Mouse (Mus musculus): ENCODE results near the gene AU022252. TPM values are rescaled to one million over a fixed set of nuclear protein-coding genes. Genes with fewer than 3 reads are reported as not detected.

The AU022252 gene
- polyA plus RNA-seq, 1 experiment from 2014 or later: 15.6 TPM

- WGBS: 71% methylated on average over 9 of the region's 9 CpGs
- no peak for ATAC-seq (ENCODE audit: low FRiP score, low TSS enrichment)
- H3K27ac ChIP-seq (replicated peaks): no peak overlapping the region
- H3K36me3 ChIP-seq (ENCODE audit: control insufficient read depth, insufficient read depth, low read length): peaks cover 5% of the 10 kb centered on the region; the same call in 1 of the 2 replicates
- H3K9ac ChIP-seq (ENCODE audit: low read length): no peak overlapping the region
- no peak overlapping the region for H3K4me2 ChIP-seq (replicated peaks; ENCODE audit: low read depth)
- H3K9me3 ChIP-seq (ENCODE audit: control insufficient read depth, low read length): no peaks in the 10 kb centered on the region
- no peak for DNase-seq (ENCODE audit: low spot score)
- no peak for TF ChIP-seq EP300 (optimal IDR thresholded peaks at IDR 0.05)
- no peak for TF ChIP-seq CTCF (IDR thresholded peaks at IDR 0.05; ENCODE audit: low read depth)
- H3K4me3 ChIP-seq (ENCODE audit: low read depth, low read length): no peak overlapping the region
- no peaks in the 10 kb centered on the region for H3K4me1 ChIP-seq (replicated peaks; ENCODE audit: control insufficient read depth, insufficient read depth)
- H3K27me3 ChIP-seq (ENCODE audit: control insufficient read depth, insufficient read depth, low read length): no peaks in the 10 kb centered on the region
Measured at GRCm38 (mm10) chr4:119245961-119246360, 13.4 kb upstream of the AU022252 start.

DNA sequence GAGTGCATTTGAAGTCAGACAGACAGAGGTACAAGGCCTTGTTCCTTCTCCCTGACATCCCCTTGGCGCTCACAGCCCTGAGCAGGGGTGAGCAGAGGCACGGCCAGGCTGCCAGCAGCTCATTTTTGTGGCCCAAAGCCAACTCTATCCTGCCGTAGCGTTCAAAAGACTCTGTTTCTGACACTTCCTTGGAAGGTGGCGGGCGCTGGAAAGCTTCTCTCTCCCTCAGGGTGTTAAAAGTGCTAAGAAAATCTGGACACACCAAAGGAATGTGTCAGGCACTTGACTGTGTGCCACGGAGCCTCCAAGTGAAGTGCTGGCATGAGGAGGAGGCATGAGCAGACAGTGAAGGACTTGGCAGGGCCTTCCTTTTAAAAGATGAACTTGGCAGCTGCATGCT is 13.0 kb upstream of the AU022252 start:
- H3K4me1 ChIP-seq (replicated peaks; ENCODE audit: control insufficient read depth, insufficient read depth): no peaks in the 10 kb centered on the region
- 42% methylated on average over 7 of the region's 7 CpGs for WGBS
- DNase-seq (ENCODE audit: low spot score) (peak; percentile 34), ATAC-seq (ENCODE audit: low FRiP score, low TSS enrichment) (peak; percentile 6; the same call in 1 of the 2 replicates)
- no peaks in the 10 kb centered on the region for H3K27me3 ChIP-seq (ENCODE audit: control insufficient read depth, insufficient read depth, low read length)
- H3K9me3 ChIP-seq (ENCODE audit: control insufficient read depth, low read length): no peaks in the 10 kb centered on the region
- H3K9ac ChIP-seq (ENCODE audit: low read length): no peak overlapping the region
- no peak overlapping the region; the same call in 1 of the 2 replicates for H3K27ac ChIP-seq (replicated peaks)
- peaks cover 5% of the 10 kb centered on the region; the same call in 1 of the 2 replicates for H3K36me3 ChIP-seq (ENCODE audit: control insufficient read depth, insufficient read depth, low read length)
- H3K4me3 ChIP-seq (ENCODE audit: low read depth, low read length): no peak overlapping the region
- TF ChIP-seq EP300 (optimal IDR thresholded peaks at IDR 0.05): no peak
- TF ChIP-seq CTCF (IDR thresholded peaks at IDR 0.05; ENCODE audit: low read depth): no peak
- H3K4me2 ChIP-seq (replicated peaks; ENCODE audit: low read depth): no peak overlapping the region

DNA sequence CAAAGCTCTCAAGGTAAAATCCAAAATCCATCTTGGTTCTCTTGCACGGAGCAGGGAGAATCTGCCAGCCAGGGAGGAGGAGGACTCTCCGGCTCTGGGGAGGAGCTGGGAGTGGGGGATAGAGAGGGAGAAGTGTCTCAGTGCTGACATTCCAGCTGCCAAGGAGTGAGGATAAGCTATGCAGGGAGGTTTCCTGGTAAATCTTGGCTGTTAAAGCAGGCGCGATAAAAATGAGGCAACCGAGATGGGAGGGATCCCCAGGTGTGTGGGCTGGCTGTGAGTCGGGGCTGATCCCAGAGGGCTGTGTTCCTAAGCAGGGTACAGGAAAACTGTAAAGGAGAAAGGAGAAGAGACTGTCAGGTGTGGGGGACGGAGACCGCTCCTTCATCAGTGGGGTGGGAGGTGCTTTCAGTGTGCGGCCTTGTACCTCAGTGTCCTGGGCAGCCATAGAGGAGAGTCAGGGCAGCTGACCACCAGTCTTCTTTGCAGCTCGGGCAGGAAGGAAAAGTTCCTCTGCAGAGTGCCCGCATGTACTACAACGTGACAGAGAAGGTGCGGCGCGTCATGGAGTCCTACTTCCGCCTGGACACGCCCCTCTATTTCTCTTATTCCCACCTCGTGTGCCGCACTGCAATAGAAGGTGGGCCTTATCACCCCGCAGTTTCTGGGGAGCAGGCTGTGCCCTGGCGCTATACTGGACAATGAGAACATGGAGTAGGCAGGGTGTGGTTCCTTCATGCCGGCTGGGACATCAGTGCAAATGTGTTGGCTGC is 12.1 kb upstream of the AU022252 start:
- peak; percentile 67 for DNase-seq (ENCODE audit: low spot score)
- H3K9ac ChIP-seq (ENCODE audit: low read length): no peak overlapping the region

GRCm38 (mm10) chr4:119242571-119242970 is 10.1 kb upstream of the AU022252 start:
- WGBS: 92% methylated on average over 12 of the region's 12 CpGs
- H3K27me3 ChIP-seq (ENCODE audit: control insufficient read depth, insufficient read depth, low read length): no peaks in the 10 kb centered on the region
- no peak overlapping the region for H3K4me2 ChIP-seq (replicated peaks; ENCODE audit: low read depth)
- H3K36me3 ChIP-seq (ENCODE audit: control insufficient read depth, insufficient read depth, low read length): peaks cover 5% of the 10 kb centered on the region; the same call in 1 of the 2 replicates
- TF ChIP-seq CTCF (IDR thresholded peaks at IDR 0.05; ENCODE audit: low read depth): no peak
- TF ChIP-seq EP300 (optimal IDR thresholded peaks at IDR 0.05): no peak
- H3K27ac ChIP-seq (replicated peaks): no peak overlapping the region
- no peak overlapping the region for H3K4me3 ChIP-seq (ENCODE audit: low read depth, low read length)
- no peak for DNase-seq (ENCODE audit: low spot score)
- H3K4me1 ChIP-seq (replicated peaks; ENCODE audit: control insufficient read depth, insufficient read depth): no peaks in the 10 kb centered on the region
- H3K9me3 ChIP-seq (ENCODE audit: control insufficient read depth, low read length): no peaks in the 10 kb centered on the region
- ATAC-seq (ENCODE audit: low FRiP score, low TSS enrichment): no peak
- H3K9ac ChIP-seq (ENCODE audit: low read length): no peak overlapping the region

More for the DNA sequence above, 12.1 kb upstream of the AU022252 start:
- TF ChIP-seq CTCF (IDR thresholded peaks at IDR 0.05; ENCODE audit: low read depth): no peak
- no peak for TF ChIP-seq EP300 (optimal IDR thresholded peaks at IDR 0.05)
- Histone ChIP-seq H3K27me3 (ENCODE audit: control insufficient read depth, insufficient read depth, low read length) (no peaks in the 10 kb centered on the region), H3K9me3 (ENCODE audit: control insufficient read depth, low read length) (no peaks in the 10 kb centered on the region), H3K4me1 (replicated peaks; ENCODE audit: control insufficient read depth, insufficient read depth) (no peaks in the 10 kb centered on the region), H3K4me2 (replicated peaks; ENCODE audit: low read depth) (no peak overlapping the region; the same call in 1 of the 2 replicates), H3K36me3 (ENCODE audit: control insufficient read depth, insufficient read depth, low read length) (peaks cover 5% of the 10 kb centered on the region; the same call in 1 of the 2 replicates), H3K4me3 (ENCODE audit: low read depth, low read length) (no peak overlapping the region), H3K27ac (replicated peaks) (peak overlapping the region; percentile 30; the same call in 1 of the 2 replicates)
- 62% methylated on average over 22 of the region's 22 CpGs for WGBS
- ATAC-seq (ENCODE audit: low FRiP score, low TSS enrichment): peak; percentile 45; the same call in 1 of the 2 replicates

- no peak overlapping the region for H3K9ac ChIP-seq (ENCODE audit: low read length)
- TF ChIP-seq EP300 (optimal IDR thresholded peaks at IDR 0.05) (no peak), CTCF (IDR thresholded peaks at IDR 0.05; ENCODE audit: low read depth) (peak; percentile 70)
- WGBS: 85% methylated on average over 14 of the region's 14 CpGs
- H3K27me3 ChIP-seq (ENCODE audit: control insufficient read depth, insufficient read depth, low read length): no peaks in the 10 kb centered on the region
- DNase-seq (ENCODE audit: low spot score) (peak; percentile 52), ATAC-seq (ENCODE audit: low FRiP score, low TSS enrichment) (no peak)
- no peaks in the 10 kb centered on the region for H3K4me1 ChIP-seq (replicated peaks; ENCODE audit: control insufficient read depth, insufficient read depth)
- no peak overlapping the region for H3K27ac ChIP-seq (replicated peaks)
- H3K4me3 ChIP-seq (ENCODE audit: low read depth, low read length): no peak overlapping the region
- H3K36me3 ChIP-seq (ENCODE audit: control insufficient read depth, insufficient read depth, low read length): peaks cover 5% of the 10 kb centered on the region; the same call in 1 of the 2 replicates
- no peaks in the 10 kb centered on the region for H3K9me3 ChIP-seq (ENCODE audit: control insufficient read depth, low read length)
- no peak overlapping the region for H3K4me2 ChIP-seq (replicated peaks; ENCODE audit: low read depth)
Measured at GRCm38 (mm10) chr4:119241664-119242063, 9.2 kb upstream of the AU022252 start.
